Mouse (Mus musculus): ENCODE measurements at regions not wholly inside any gene's neighbourhood (a gene's known extent, or its start where the extent isn't known, plus 50 kb on each side); places are given as distances from the start of the nearest gene placed in this dataset.

- Histone ChIP-seq H3K27ac (ENCODE audit: low read depth) (no peak overlapping the region), H3K9ac (no peak overlapping the region), H3K9me3 (ENCODE audit: low read depth, low read length) (no peaks in the 10 kb centered on the region), H3K27me3 (ENCODE audit: insufficient read depth, low read length) (no peaks in the 10 kb centered on the region), H3K36me3 (ENCODE audit: insufficient read depth) (no peaks in the 10 kb centered on the region), H3K4me3 (ENCODE audit: low read depth, low read length) (no peak overlapping the region), H3K4me2 (no peak overlapping the region), H3K4me1 (ENCODE audit: insufficient read depth) (no peaks in the 10 kb centered on the region)
- TF ChIP-seq CTCF (IDR thresholded peaks at IDR 0.05; ENCODE audit: low read depth), result no peak
- DNase-seq (peak; percentile 31), ATAC-seq (ENCODE audit: insufficient read depth) (no peak)
- 58% methylated on average over 17 of the region's 17 CpGs for WGBS
Measured at GRCm38 (mm10) chr13:60470426-60471398, 131.0 kb upstream of the Dapk1 start.

GRCm38 (mm10) chr13:60471602-60472001 lies 130.1 kb upstream of the Dapk1 start:
- Histone ChIP-seq H3K36me3 (ENCODE audit: insufficient read depth) (no peaks in the 10 kb centered on the region), H3K4me1 (ENCODE audit: insufficient read depth) (no peaks in the 10 kb centered on the region), H3K27ac (ENCODE audit: low read depth) (no peak overlapping the region), H3K9me3 (ENCODE audit: low read depth, low read length) (no peaks in the 10 kb centered on the region), H3K9ac (no peak overlapping the region), H3K4me2 (no peak overlapping the region), H3K27me3 (ENCODE audit: insufficient read depth, low read length) (no peaks in the 10 kb centered on the region), H3K4me3 (ENCODE audit: low read depth, low read length) (no peak overlapping the region)
- no peak for TF ChIP-seq CTCF (IDR thresholded peaks at IDR 0.05; ENCODE audit: low read depth)
- WGBS, result 74% methylated on average over 5 of the region's 5 CpGs
- ATAC-seq (ENCODE audit: insufficient read depth), result no peak
- no peak for DNase-seq

GRCm38 (mm10) chr13:60476366-60476765 lies 125.4 kb upstream of the Dapk1 start:
- H3K27me3 ChIP-seq (ENCODE audit: insufficient read depth, low read length), result no peaks in the 10 kb centered on the region
- no peak overlapping the region for H3K27ac ChIP-seq (ENCODE audit: low read depth)
- H3K4me3 ChIP-seq (ENCODE audit: low read depth, low read length), result no peak overlapping the region
- H3K9ac ChIP-seq, result no peak overlapping the region
- H3K4me1 ChIP-seq (ENCODE audit: insufficient read depth), result peaks cover 10% of the 10 kb centered on the region; the same call in 1 of the 2 replicates
- no peaks in the 10 kb centered on the region for H3K9me3 ChIP-seq (ENCODE audit: low read depth, low read length)
- ATAC-seq (ENCODE audit: insufficient read depth) (no peak), DNase-seq (no peak)
- 84% methylated on average over 2 of the region's 2 CpGs for WGBS
- no peak overlapping the region for H3K4me2 ChIP-seq
- no peak for TF ChIP-seq CTCF (IDR thresholded peaks at IDR 0.05; ENCODE audit: low read depth)
- H3K36me3 ChIP-seq (ENCODE audit: insufficient read depth), result no peaks in the 10 kb centered on the region

GRCm38 (mm10) chr13:60478301-60478700 lies 123.4 kb upstream of the Dapk1 start:
- Histone ChIP-seq H3K9ac (no peak overlapping the region), H3K4me3 (ENCODE audit: low read depth, low read length) (no peak overlapping the region), H3K4me1 (ENCODE audit: insufficient read depth) (peaks cover 10% of the 10 kb centered on the region; the same call in 1 of the 2 replicates), H3K27ac (ENCODE audit: low read depth) (no peak overlapping the region), H3K36me3 (ENCODE audit: insufficient read depth) (no peaks in the 10 kb centered on the region), H3K27me3 (ENCODE audit: insufficient read depth, low read length) (no peaks in the 10 kb centered on the region), H3K4me2 (no peak overlapping the region), H3K9me3 (ENCODE audit: low read depth, low read length) (no peaks in the 10 kb centered on the region)
- TF ChIP-seq CTCF (IDR thresholded peaks at IDR 0.05; ENCODE audit: low read depth), result no peak
- ATAC-seq (ENCODE audit: insufficient read depth) (no peak), DNase-seq (no peak)
- WGBS, result 73% methylated on average over 6 of the region's 6 CpGs

- no peaks in the 10 kb centered on the region for H3K36me3 ChIP-seq (ENCODE audit: insufficient read depth)
- peak overlapping the region; percentile 62 for H3K4me2 ChIP-seq
- no peak overlapping the region; the same call in 1 of the 2 replicates for H3K9ac ChIP-seq
- ATAC-seq (ENCODE audit: insufficient read depth) (peak; percentile 47; the same call in 1 of the 2 replicates), DNase-seq (peak; percentile 86)
- no peaks in the 10 kb centered on the region for H3K9me3 ChIP-seq (ENCODE audit: low read depth, low read length)
- no peak overlapping the region for H3K27ac ChIP-seq (ENCODE audit: low read depth)
- WGBS, result 5% methylated on average over 18 of the region's 18 CpGs
- peak; percentile 73 for TF ChIP-seq CTCF (IDR thresholded peaks at IDR 0.05; ENCODE audit: low read depth)
- H3K4me1 ChIP-seq (ENCODE audit: insufficient read depth), result peaks cover 10% of the 10 kb centered on the region; the same call in 1 of the 2 replicates
- no peaks in the 10 kb centered on the region for H3K27me3 ChIP-seq (ENCODE audit: insufficient read depth, low read length)
- peak overlapping the region; percentile 22 for H3K4me3 ChIP-seq (ENCODE audit: low read depth, low read length)
Measured at GRCm38 (mm10) chr13:60479043-60479861, 122.5 kb upstream of the Dapk1 start.

- Histone ChIP-seq H3K4me1 (ENCODE audit: insufficient read depth) (peaks cover 10% of the 10 kb centered on the region; the same call in 1 of the 2 replicates), H3K36me3 (ENCODE audit: insufficient read depth) (no peaks in the 10 kb centered on the region), H3K27me3 (ENCODE audit: insufficient read depth, low read length) (no peaks in the 10 kb centered on the region), H3K4me3 (ENCODE audit: low read depth, low read length) (peak overlapping the region; percentile 21; the same call in 1 of the 2 replicates), H3K27ac (ENCODE audit: low read depth) (peak overlapping the region; percentile 9; the same call in 1 of the 2 replicates), H3K9ac (no peak overlapping the region), H3K4me2 (peak overlapping the region; percentile 62), H3K9me3 (ENCODE audit: low read depth, low read length) (no peaks in the 10 kb centered on the region)
- ATAC-seq (ENCODE audit: insufficient read depth) (peak; percentile 44), DNase-seq (peak; percentile 65)
- WGBS, result 9% methylated on average over 13 of the region's 13 CpGs
- TF ChIP-seq CTCF (IDR thresholded peaks at IDR 0.05; ENCODE audit: low read depth), result no peak
Measured at GRCm38 (mm10) chr13:60479862-60480730, 121.7 kb upstream of the Dapk1 start.

Data from lung, embryonic 14.5 days (tissue).